Mouse (Mus musculus) megakaryocyte, embryonic 14.5 days (primary cell): ENCODE measurements around the gene Slk. TPM values are rescaled to one million over a fixed set of nuclear protein-coding genes. Genes with fewer than 3 reads are reported as not detected.

Experiments used
- H3K27me3 ChIP-seq: replicated peaks from 2 replicates; pipeline ENCODE3; 2012; ENCODE audit warnings: inconsistent platforms
- H3K36me3 ChIP-seq: replicated peaks from 2 replicates; pipeline ENCODE3; 2012; ENCODE audit warnings: low read length, inconsistent platforms, mixed read lengths
- H3K4me1 ChIP-seq: 2 replicates; pipeline ENCODE4 v1.6.1; 2012; ENCODE audit warnings: inconsistent platforms
- H3K4me3 ChIP-seq: replicated peaks from 2 replicates; pipeline ENCODE3; 2012; ENCODE audit warnings: moderate library complexity, mild to moderate bottlenecking, inconsistent platforms
- H3K9me3 ChIP-seq: 2 replicates; pipeline ENCODE4 v1.6.1; 2012; ENCODE audit warnings: inconsistent platforms
- FLI1 ChIP-seq: IDR thresholded peaks from 2 replicates; pipeline ENCODE4 v1.6.1; 2012; ENCODE audit warnings: low read length, inconsistent platforms, mixed read lengths
- GATA1 ChIP-seq: IDR thresholded peaks from 3 replicates; pipeline ENCODE4 v1.6.1; 2012; ENCODE audit warnings: mixed read lengths, low read length, inconsistent platforms, borderline replicate concordance
- polyA plus RNA-seq: library from polyadenylated mRNA; stranded (reverse); fragments of >175 nt; gene quantifications from 2 replicates; pipeline ENCODE4 v1.2.3, GENCODE M21; 2012; ENCODE audit warnings: low replicate concordance; ENCODE audit not compliant: insufficient read depth

Gene Slk
- polyA plus RNA-seq, 1 experiment = 5.6 TPM

DNA sequence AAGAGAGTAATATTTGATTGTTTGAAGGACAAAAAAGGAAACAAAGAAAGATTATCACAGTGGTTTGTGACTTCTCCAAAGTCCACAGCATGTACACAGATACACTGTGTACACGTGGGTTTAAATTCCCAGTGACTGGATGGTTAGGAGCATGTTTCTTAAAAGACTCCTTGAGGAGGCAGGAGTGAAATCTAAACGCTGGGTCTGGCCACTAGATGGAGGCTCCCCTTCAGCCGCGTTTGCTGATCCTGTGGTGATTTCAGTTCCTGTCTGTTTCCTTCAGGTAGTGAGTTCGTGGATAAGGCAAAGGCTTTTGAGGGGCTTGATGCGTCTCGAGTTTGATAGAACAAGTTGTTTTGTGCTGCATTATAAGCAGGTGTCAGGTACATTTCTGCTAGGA lies 34.0 kb downstream of the Slk start:
- Histone ChIP-seq H3K36me3 (peaks cover 93% of the 10 kb centered on the region), H3K27me3 (no peaks in the 10 kb centered on the region), H3K4me3 (no peak overlapping the region), H3K4me1 (peaks cover 3% of the 10 kb centered on the region; the same call in 1 of the 2 replicates), H3K9me3 (no peaks in the 10 kb centered on the region)
- TF ChIP-seq FLI1 (no peak), GATA1 (no peak)

DNA sequence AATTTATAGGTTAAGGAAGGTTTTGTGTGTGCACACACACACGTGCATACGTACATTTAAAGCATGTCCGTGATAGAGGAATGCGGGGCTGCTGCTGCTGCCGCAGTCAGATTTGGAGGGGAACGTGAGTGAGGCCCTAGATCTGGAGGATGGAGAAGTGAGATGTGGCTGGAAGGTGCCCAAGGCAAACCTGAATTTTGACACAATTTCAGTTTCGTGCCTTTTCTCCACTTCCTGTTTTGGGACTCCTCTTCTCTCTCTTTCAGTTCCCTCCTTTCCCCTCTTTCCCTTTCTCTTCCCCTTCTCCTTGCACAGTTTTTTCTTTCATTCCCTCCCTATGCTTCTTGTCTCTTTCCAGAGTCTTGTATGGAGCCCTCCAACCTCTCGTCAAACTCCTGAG lies 42.0 kb downstream of the Slk start:
- no peak overlapping the region for H3K4me3 ChIP-seq
- H3K36me3 ChIP-seq = peaks cover 100% of the 10 kb centered on the region
- H3K9me3 ChIP-seq = no peaks in the 10 kb centered on the region
- no peaks in the 10 kb centered on the region for H3K27me3 ChIP-seq
- no peaks in the 10 kb centered on the region for H3K4me1 ChIP-seq
- no peak for TF ChIP-seq GATA1
- TF ChIP-seq FLI1 = no peak

GRCm38 (mm10) chr19:47624940-47625711 lies 45.6 kb downstream of the Slk start:
- Histone ChIP-seq H3K27me3 (no peaks in the 10 kb centered on the region), H3K36me3 (peaks cover 92% of the 10 kb centered on the region), H3K4me3 (no peak overlapping the region)

DNA sequence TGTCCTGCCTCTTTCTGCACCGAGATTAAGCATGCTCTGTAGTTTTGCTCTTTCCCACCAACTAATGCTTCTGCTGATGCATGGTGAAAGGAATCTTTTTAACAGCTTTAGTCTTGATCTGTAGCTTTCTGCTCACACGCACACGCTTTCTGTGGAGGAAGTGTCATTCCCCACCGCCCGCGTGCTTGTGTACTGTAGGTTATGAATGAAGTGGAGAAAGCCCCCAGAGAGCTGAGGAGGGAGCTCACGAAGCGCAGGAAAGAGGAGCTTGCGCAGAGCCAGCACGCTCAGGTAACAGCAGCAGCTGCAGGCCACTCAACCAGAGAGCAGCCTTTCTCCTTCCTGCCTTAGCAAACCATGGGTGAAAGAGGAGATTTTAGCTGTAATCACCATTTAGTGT lies 48.0 kb downstream of the Slk start:
- Histone ChIP-seq H3K36me3 (peaks cover 88% of the 10 kb centered on the region), H3K4me3 (no peak overlapping the region), H3K4me1 (peaks cover 25% of the 10 kb centered on the region), H3K9me3 (no peaks in the 10 kb centered on the region), H3K27me3 (no peaks in the 10 kb centered on the region)
- no peak for TF ChIP-seq GATA1

More at GRCm38 (mm10) chr19:47624940-47625711, 45.6 kb downstream of the Slk start:
- TF ChIP-seq FLI1 (no peak), GATA1 (no peak)
- H3K9me3 ChIP-seq = no peaks in the 10 kb centered on the region
- peaks cover 7% of the 10 kb centered on the region for H3K4me1 ChIP-seq

DNA sequence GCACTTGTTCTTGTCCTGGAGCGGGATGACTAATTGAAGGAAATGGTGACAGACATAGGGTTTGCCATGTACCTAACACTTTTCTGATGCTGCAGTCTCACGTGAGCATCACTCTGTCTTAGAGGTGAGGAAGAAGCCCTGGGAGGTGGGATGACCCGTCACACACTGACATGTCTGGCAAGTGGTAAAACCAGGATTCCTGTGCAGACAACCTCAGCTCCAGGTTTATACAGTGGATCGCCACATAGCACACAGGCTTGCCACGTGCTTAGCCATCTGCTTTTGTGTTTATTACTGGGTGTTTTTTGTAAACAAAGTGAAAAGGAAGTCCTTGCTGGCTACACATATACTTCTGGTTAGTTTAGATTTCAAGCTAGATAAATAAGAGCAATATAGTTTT lies 49.6 kb downstream of the Slk start:
- no peaks in the 10 kb centered on the region for H3K27me3 ChIP-seq
- H3K9me3 ChIP-seq = no peaks in the 10 kb centered on the region
- TF ChIP-seq GATA1 = no peak
- TF ChIP-seq FLI1 = no peak
- H3K4me3 ChIP-seq = no peak overlapping the region
- H3K4me1 ChIP-seq = peaks cover 28% of the 10 kb centered on the region
- H3K36me3 ChIP-seq = peaks cover 85% of the 10 kb centered on the region

- Histone ChIP-seq H3K4me1 (peaks cover 29% of the 10 kb centered on the region), H3K36me3 (peaks cover 75% of the 10 kb centered on the region), H3K9me3 (no peaks in the 10 kb centered on the region), H3K27me3 (no peaks in the 10 kb centered on the region), H3K4me3 (no peak overlapping the region)
- TF ChIP-seq GATA1 (no peak), FLI1 (no peak)
Measured at GRCm38 (mm10) chr19:47630381-47630780, 50.9 kb downstream of the Slk start.

GRCm38 (mm10) chr19:47631799-47632198 lies 52.3 kb downstream of the Slk start:
- H3K9me3 ChIP-seq = no peaks in the 10 kb centered on the region
- H3K27me3 ChIP-seq = no peaks in the 10 kb centered on the region
- no peak overlapping the region for H3K4me3 ChIP-seq

DNA sequence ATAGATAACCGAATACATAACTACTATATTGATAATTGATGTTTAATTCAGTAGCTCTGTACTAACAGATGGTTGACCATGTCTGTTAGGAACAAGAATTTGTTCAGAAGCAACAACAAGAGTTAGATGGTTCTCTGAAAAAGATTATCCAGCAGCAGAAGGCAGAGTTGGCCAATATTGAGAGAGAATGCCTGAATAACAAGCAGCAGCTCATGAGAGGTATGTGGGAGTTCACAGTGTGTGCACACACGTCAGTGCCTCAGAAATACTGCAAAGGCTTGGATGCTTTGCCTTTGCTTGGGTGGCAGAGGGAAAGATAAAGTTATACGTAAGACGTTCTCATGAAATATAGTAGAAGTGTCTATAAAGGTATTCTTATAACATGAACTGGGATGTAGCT lies 55.9 kb downstream of the Slk start:
- Histone ChIP-seq H3K36me3 (peaks cover 81% of the 10 kb centered on the region), H3K4me3 (no peak overlapping the region)

More at GRCm38 (mm10) chr19:47631799-47632198, 52.3 kb downstream of the Slk start:
- H3K4me1 ChIP-seq = peaks cover 32% of the 10 kb centered on the region
- peaks cover 75% of the 10 kb centered on the region for H3K36me3 ChIP-seq
- TF ChIP-seq GATA1 = no peak
- TF ChIP-seq FLI1 = no peak

DNA sequence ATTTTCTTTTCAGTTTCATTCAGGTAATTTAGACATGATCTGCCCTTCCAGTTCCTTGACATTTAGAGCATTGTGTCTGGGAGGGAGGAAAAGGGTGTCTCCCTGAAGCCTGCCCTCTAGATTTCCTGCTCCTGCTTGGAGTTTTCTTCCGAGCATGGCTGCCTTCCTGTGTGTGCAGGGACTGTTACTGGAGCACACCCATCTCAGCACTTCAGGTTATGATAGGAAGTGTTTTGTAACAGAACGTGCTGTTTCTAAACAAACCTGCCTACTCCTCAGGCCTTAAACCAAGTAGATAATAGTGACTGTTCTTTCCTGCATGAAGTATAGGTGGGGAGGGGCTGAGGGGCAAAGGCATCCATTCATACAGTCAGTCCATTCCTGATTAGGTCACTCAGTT lies 64.4 kb downstream of the Slk start:
- no peaks in the 10 kb centered on the region for H3K9me3 ChIP-seq
- no peak overlapping the region for H3K4me3 ChIP-seq
- peaks cover 13% of the 10 kb centered on the region; the same call in 1 of the 2 replicates for H3K4me1 ChIP-seq
- H3K27me3 ChIP-seq = no peaks in the 10 kb centered on the region
- peaks cover 97% of the 10 kb centered on the region for H3K36me3 ChIP-seq
- TF ChIP-seq FLI1 (no peak), GATA1 (no peak)

More for the DNA sequence above, 55.9 kb downstream of the Slk start:
- Histone ChIP-seq H3K27me3 (no peaks in the 10 kb centered on the region), H3K9me3 (no peaks in the 10 kb centered on the region), H3K4me1 (peaks cover 29% of the 10 kb centered on the region)
- TF ChIP-seq GATA1 = no peak
- TF ChIP-seq FLI1 = no peak

DNA sequence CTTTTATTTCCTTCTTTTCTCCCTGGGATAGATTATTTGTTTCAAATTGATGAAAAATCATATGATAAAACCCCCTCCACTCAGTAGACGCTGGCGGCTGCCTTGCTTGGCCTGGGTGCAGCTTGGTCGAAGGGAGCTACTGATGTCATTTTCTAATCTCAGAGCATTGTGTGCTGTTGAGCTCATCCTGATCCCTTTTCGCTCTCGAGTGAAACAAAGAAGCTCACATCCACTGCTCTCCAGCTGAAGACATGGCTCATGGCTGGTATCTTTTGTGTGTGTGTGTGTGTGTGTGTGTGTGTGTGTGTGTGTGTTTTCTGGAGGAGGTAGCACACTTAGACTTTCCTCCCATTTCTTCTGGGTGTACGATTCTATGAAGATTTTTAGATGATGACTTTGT lies 66.1 kb downstream of the Slk start:
- Histone ChIP-seq H3K36me3 (peaks cover 87% of the 10 kb centered on the region), H3K9me3 (no peaks in the 10 kb centered on the region), H3K4me3 (no peak overlapping the region), H3K4me1 (peaks cover 26% of the 10 kb centered on the region), H3K27me3 (no peaks in the 10 kb centered on the region)
- TF ChIP-seq GATA1 (no peak), FLI1 (no peak)
